Mouse (Mus musculus): ENCODE data around the gene Rnps1. TPM values are rescaled to one million over a fixed set of nuclear protein-coding genes. Genes with fewer than 3 reads are reported as not detected.

Rnps1 gene
- polyA plus RNA-seq, 1 experiment from 2014 or later = 367 TPM

DNA sequence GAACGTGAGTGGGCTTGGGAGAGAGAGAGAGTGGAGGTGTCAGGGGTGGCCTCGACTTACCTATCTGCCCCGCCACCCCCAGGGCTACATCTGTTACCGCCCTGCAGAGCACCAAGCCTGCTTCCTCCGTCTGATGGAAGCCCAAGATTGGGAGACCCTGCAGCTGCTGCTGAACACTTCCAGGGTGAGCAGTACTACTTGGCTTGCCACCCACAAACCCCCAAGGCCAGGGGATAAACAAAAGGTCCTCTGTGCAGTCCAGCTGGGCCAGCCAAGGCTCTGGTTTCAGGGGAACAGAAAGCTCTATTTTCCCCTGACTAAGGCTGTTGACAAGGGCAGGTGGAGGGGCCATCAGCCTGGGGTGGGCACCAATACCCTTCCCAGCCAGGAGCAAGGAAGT is 60.2 kb downstream of the Rnps1 start:
- Histone ChIP-seq H3K36me3 (ENCODE audit: poor library complexity, severe bottlenecking) (peaks cover 56% of the 10 kb centered on the region), H3K9me3 (replicated peaks) (no peaks in the 10 kb centered on the region), H3K9ac (no peak overlapping the region), H3K4me2 (no peak overlapping the region), H3K4me1 (peaks cover 38% of the 10 kb centered on the region), H3K27ac (no peak overlapping the region; the same call in 1 of the 2 replicates), H3K27me3 (no peaks in the 10 kb centered on the region), H3K4me3 (no peak overlapping the region)
- WGBS = 86% methylated on average over 5 of the region's 5 CpGs
- no peak for ATAC-seq

Other genes starting within 250 kb of the Rnps1 start
- gene Atp6v0c, start 244.9 kb upstream of the Rnps1 start, polyA plus RNA-seq (2015; fragmentation: Nextera tagmentation; extraction: Ambion mirVana) = 602 and 648 TPM in 2 replicates
- gene Tbc1d24, start 209.0 kb upstream of the Rnps1 start, polyA plus RNA-seq (2015; fragmentation: Nextera tagmentation; extraction: Ambion mirVana) = 10.6 and 12.2 TPM in 2 replicates
- gene Ntn3, start 205.0 kb upstream of the Rnps1 start, polyA plus RNA-seq (2015; fragmentation: Nextera tagmentation; extraction: Ambion mirVana) = 2.4 and 2.9 TPM in 2 replicates
- 14.8 and 15.4 TPM in 2 replicates for gene Tedc2, start 193.7 kb upstream of the Rnps1 start, polyA plus RNA-seq (2015; fragmentation: Nextera tagmentation; extraction: Ambion mirVana)
- gene Ccnf, start 163.1 kb upstream of the Rnps1 start, polyA plus RNA-seq (2015; fragmentation: Nextera tagmentation; extraction: Ambion mirVana) = 60.2 and 66.1 TPM in 2 replicates
- 0.06 TPM in 1 of 2 replicates, not detected in the other for gene Abca17, start 63.5 kb upstream of the Rnps1 start, polyA plus RNA-seq (2015; fragmentation: Nextera tagmentation; extraction: Ambion mirVana)
- 14.7 and 16.4 TPM in 2 replicates for gene Abca3, start 62.6 kb upstream of the Rnps1 start, polyA plus RNA-seq (2015; fragmentation: Nextera tagmentation; extraction: Ambion mirVana)
- gene Eci1, start 12.1 kb downstream of the Rnps1 start, polyA plus RNA-seq (2015; fragmentation: Nextera tagmentation; extraction: Ambion mirVana) = 59.6 and 62.5 TPM in 2 replicates
- 4.4 and 4.7 TPM in 2 replicates for gene Dnase1l2, start 28.5 kb downstream of the Rnps1 start, polyA plus RNA-seq (2015; fragmentation: Nextera tagmentation; extraction: Ambion mirVana)
- 38.8 and 39.8 TPM in 2 replicates for gene E4f1, start 55.7 kb downstream of the Rnps1 start, polyA plus RNA-seq (2015; fragmentation: Nextera tagmentation; extraction: Ambion mirVana)
- 52.3 and 56.7 TPM in 2 replicates for gene Pgp, start 55.8 kb downstream of the Rnps1 start, polyA plus RNA-seq (2015; fragmentation: Nextera tagmentation; extraction: Ambion mirVana)
- gene Bricd5, start 59.3 kb downstream of the Rnps1 start, polyA plus RNA-seq (2015; fragmentation: Nextera tagmentation; extraction: Ambion mirVana) = 0.26 TPM in 1 of 2 replicates, not detected in the other
- 33.9 and 39.1 TPM in 2 replicates for gene Mlst8, start 64.5 kb downstream of the Rnps1 start, polyA plus RNA-seq (2015; fragmentation: Nextera tagmentation; extraction: Ambion mirVana)
- 15.0 and 16.7 TPM in 2 replicates for gene Caskin1, start 74.0 kb downstream of the Rnps1 start, polyA plus RNA-seq (2015; fragmentation: Nextera tagmentation; extraction: Ambion mirVana)
- 97.1 and 109 TPM in 2 replicates for gene Traf7, start 113.4 kb downstream of the Rnps1 start, polyA plus RNA-seq (2015; fragmentation: Nextera tagmentation; extraction: Ambion mirVana)
- 3.7 and 4.1 TPM in 2 replicates for gene Rab26, start 119.6 kb downstream of the Rnps1 start, polyA plus RNA-seq (2015; fragmentation: Nextera tagmentation; extraction: Ambion mirVana)
- 11.9 and 16.9 TPM in 2 replicates for gene Pkd1, start 135.3 kb downstream of the Rnps1 start, polyA plus RNA-seq (2015; fragmentation: Nextera tagmentation; extraction: Ambion mirVana)
- gene Tsc2, start 218.1 kb downstream of the Rnps1 start, polyA plus RNA-seq (2015; fragmentation: Nextera tagmentation; extraction: Ambion mirVana) = 60.5 and 75.1 TPM in 2 replicates
- gene Nthl1, start 218.1 kb downstream of the Rnps1 start, polyA plus RNA-seq (2015; fragmentation: Nextera tagmentation; extraction: Ambion mirVana) = 13.8 and 15.3 TPM in 2 replicates
- gene Slc9a3r2, start 235.8 kb downstream of the Rnps1 start, polyA plus RNA-seq (2015; fragmentation: Nextera tagmentation; extraction: Ambion mirVana) = 15.0 and 16.0 TPM in 2 replicates
- gene Npw, start 243.9 kb downstream of the Rnps1 start, polyA plus RNA-seq (2015; fragmentation: Nextera tagmentation; extraction: Ambion mirVana) = not detected in 2 replicates